Mouse (Mus musculus) heart, postnatal 10 days (tissue): ENCODE results near the gene Ppm1b. TPM values are rescaled to one million over a fixed set of nuclear protein-coding genes. Genes with fewer than 3 reads are reported as not detected.

Source experiments
- DNase-seq, 2 experiments: peaks; one replicate each; pipeline ENCODE4 v3.0.0; 2021
- intact Hi-C: fragments of 180-260 bp; cut with DNase I; formaldehyde crosslinking; loops from one replicate; pipeline ENCODE4 v1.15.1; 2025
- total RNA-seq, 2 experiments: library from RNA; stranded (reverse); gene quantifications; 2 replicates each; pipeline ENCODE4 v1.2.3; 2021

Gene Ppm1b
- total RNA-seq, 2 experiments from 2014 or later, result 88.4 to 88.8 TPM

DNA sequence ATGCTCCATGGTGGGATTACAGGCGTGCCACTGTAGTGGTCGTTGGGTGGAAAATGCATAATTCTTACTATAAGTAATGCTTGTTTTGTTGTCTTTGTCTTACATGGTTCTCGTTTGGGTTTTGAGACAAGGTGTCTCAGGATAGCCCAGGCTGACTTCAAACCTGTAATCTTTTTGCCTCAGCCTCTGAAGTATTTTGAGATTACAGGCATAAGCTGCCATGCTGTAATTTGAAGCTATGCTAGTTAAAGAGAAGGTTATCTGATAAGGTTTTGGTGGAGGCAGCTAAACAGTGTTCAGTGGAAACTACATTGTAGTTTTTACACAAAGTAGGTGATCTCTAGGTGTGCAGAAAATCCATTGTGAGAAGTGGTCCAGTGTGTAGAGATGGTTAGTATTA lies 61.8 kb downstream of the Ppm1b start:
- no peak for DNase-seq
- intact Hi-C loops, result no loop called here

DNA sequence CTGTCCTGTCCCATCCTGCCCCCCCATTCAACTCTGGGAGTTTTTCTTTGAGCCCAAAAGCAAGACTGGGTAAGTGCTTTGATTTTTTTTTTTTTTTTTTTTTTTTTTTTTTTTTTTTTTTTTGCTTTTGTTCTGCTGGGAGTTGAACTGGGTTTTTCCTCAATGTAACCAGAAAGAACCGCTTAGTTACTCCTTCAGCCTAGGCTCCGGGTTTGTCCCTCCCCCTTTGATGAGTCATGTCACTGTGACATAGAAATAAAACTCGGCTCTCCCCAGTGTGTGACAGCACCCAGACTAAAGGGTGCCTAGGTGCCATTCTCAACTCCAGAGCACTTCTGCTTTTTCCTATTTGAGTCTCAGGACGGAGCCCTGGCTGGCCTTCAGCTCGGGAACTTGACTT lies 62.3 kb downstream of the Ppm1b start:
- DNase-seq, result no peak

DNA sequence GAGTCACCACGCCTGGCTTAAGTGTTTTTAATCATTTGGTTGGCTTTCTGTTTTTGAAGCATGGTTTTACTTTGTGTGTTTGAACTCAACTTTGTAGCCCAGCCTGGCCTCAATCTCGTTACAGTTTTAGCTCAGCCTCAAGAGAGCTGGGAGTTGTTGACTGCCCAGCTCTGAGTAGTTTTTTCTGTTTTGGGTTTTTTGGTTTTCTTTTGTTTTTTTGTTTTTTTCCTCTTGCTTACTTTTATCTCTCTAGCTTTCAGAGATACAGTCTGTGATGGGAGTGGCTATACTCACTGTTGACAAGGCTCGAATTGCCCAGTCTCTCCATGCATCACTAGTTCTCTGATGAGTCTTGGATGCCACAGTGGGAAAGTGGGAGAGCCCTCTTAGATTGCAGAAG lies 63.8 kb downstream of the Ppm1b start:
- DNase-seq, result no peak
- intact Hi-C loops, result loop anchor here (5.0 kb wide), 3 partner anchors 67 to 612 kb away; no protein-coding TSS in a partner anchor

More for the DNA sequence above, 62.3 kb downstream of the Ppm1b start:
- intact Hi-C loops, result no loop called here

DNA sequence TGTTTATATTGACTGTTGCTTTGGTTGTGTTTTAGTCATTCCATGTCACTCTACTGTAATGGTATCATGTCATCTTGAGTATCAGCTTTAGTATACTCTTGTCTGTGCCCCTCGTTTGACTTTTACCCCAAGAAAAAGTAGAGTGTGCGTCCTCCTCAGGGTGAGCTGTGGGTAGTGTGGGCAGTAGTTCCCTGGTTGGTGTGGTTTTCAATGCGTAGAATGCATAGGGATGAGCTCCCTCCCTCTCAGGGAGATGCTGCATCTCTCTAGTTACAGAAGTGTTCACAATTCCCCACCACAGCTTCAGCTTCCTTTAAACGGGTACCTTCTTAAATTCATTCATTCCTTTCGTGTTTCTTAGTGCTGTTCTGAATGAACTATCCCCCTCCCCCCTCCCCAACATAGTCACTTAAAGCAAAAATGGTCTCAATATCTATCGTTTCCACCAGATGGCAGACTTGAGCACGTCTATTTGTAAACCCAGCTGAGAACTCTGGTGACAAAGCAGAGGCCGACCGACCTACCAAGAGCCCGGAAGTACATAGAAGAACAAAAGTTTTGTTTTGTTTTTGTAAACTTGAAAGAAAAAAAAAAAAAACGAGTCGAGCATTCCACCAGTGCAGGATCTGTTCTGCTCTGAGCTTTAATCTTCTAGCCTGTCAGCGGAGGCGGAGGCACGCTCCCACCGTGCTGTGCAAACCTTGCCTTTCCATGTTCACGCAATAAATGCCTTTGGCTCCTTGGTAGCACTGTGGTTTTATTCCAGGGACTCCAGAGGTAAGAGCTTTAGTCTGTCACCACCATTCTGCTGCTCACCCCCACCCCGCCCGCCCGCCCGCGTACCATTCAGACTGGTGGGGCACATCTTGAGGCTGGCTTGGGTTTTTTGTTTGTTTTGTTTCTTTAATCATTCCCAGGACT lies 67.0 kb downstream of the Ppm1b start:
- intact Hi-C loops, result loop anchor here (5.0 kb wide), 3 partner anchors 64 to 609 kb away; no protein-coding TSS in a partner anchor
- DNase-seq, result peak; percentile 69 to 81

DNA sequence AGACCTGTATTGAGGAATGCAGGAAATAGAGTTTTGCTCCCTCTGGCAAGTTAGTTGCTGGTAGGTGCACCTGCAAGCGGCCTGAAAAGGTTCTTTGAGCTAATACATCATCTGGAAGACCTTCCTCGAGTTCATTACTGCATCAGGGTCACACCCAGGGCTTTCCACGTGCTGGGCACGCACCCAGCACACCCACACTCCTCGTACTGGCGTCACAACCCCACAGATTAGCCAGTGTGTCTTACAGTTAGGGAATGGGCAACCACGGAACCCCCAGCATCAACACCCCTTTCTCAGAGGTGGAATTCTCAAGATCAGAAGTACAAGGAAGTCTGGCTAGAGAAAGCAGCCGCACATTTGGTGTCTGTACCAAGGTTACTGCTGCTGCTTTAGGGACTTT lies 67.7 kb downstream of the Ppm1b start:
- intact Hi-C loops, result loop anchor here (5.0 kb wide), 3 partner anchors 63 to 608 kb away; no protein-coding TSS in a partner anchor
- DNase-seq, result no peak

DNA sequence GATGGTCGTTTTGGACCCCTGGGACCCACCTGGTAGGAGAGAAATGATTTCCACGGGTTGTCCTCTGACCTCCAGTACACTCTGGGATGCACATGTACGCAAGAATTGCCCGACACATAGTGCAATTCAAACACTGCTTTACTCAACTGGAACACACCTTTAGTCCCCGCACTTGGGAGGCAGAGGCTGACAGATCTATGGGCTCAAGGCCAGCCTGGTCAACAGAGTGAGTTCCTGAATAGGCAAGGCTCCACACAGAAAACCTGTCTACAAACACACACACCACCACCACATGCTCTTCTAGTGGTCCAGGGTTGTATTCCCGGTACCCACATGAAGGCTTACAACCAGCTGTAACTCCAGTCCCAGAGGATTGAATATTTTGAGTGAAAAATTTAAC lies 68.6 kb downstream of the Ppm1b start:
- DNase-seq, result no peak
- intact Hi-C loops, result no loop called here

DNA sequence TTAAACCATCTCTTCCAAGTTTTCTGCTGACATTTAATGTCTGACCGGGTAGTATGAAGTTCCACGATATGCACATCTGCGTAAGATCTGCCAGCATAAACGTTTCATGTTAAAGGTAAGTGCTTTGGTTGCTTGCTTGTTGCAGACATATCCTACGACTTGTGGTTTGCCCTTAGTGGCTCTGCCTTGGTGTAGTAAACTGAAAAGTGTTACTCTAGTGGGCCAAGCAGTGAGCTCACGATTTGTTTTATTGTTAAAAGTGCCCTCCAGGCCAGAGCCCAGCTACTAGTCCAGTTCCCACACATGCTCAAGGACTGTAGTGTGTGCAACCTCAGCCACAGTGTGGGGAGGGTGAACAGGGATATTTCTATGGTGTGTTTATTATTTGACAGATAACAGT lies 69.9 kb downstream of the Ppm1b start:
- intact Hi-C loops, result no loop called here

DNA sequence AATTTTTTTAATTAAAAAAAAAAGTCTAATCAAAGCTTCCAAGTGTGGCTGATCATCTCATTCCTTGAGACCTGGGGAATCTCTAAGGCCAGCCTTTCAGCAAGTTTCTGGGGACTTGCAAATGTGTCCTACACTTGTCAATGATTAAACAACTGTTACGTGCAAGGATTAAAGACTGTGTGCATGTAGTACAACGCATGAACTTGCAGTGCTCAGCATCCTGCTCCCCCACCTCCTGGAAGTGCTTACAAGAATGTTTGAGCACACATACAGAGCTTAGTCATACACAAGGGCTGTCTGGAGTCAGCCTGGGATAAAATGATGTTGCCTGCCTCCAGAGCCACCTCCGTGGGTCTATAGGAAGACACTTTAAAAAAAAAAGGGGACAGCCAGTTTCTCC lies 70.7 kb downstream of the Ppm1b start:
- intact Hi-C loops, result no loop called here
- no peak for DNase-seq

More for the DNA sequence above, 69.9 kb downstream of the Ppm1b start:
- no peak for DNase-seq

DNA sequence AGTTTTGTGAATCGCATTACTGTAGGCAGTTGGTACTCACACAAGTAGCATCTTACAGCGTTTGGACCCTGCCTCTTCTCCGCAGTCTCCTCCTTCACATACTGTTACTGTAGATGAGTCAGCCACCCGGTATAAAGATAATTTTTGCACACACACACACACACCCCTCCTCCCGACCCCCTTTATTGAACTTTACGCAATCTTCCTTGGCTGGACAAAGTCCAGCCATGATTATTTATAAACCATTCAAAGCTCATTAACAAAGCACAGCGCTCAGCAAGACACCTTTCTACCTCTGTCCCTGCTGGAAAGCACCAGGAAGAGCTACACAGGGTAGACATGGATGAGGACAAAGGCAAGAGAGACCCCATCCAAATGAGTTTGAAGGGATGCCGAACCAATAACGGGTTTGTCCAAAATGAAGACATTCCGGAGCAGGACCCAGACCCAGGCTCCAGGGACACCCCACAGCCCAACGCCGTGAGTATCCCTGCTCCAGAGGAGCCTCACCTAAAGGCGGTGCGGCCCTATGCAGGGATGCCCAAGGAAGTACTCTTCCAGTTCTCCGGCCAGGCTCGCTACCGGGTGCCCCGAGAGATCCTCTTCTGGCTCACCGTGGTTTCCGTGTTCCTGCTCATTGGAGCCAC lies 71.7 kb downstream of the Ppm1b start, which contains the start of gene Slc3a1:
Gene Slc3a1 (plus strand): TSS at position 284 of the 647 bp plus-strand sequence.
- no peak for DNase-seq
- intact Hi-C loops, result no loop called here

DNA sequence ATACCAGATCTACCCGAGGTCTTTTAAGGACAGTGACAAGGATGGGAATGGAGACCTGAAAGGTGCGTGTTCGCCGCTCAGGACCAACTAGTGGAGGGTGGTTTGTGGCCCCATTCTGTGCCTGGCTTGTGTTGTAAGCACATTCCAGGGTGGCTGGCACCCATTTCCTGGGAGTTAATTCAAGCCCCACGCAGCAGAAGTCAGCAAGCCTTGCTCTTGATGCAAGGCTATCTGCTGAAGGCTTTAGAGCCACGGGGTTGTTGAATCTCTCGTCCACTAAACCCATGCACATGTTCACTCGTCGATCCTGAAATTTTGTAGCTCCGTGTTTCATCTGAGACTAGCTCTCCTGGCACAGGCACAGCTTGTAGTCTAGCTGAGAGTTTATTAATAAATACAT lies 72.3 kb downstream of the Ppm1b start:
- intact Hi-C loops, result no loop called here
- no peak for DNase-seq

DNA sequence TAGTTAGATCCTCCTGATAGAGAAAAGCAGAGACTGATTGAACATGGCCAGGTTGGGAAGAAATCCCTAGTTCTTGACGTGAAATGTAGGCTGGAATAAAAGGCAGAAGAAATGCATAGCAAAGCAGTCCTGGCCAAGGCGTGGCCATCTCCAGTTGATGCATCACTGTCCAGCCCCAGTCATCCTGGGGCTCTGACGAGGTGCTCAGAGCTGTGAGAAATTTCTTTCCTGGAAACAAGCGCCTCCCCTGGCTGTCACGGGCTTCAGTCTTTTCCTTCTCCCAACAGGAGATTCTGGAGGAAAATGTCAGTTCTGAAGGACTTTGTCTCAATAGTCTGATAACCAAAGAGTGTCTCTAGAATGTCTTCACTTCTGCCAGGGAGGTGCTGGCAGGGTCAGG lies 74.1 kb downstream of the Ppm1b start:
- DNase-seq, result no peak
- intact Hi-C loops, result no loop called here

DNA sequence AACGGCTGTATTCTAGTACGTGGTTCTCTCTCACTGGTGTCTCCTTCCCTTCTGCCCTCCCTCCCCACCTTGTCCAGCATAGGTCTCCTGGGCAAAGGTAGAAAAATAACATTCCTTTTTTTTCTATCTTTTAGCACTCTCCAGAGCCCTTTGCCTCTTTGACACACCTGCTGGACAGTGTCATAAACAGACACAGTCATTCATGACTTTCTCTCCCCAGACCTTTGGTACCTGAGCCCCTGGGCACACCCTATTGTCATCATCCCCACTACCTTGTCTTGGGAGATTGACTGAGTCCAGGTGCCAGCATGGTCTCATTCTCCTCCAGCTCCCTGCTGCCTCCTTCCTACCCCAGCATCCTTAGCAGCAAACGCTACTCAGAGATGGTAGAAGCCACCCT lies 76.5 kb downstream of the Ppm1b start:
- no peak for DNase-seq
- intact Hi-C loops, result no loop called here

DNA sequence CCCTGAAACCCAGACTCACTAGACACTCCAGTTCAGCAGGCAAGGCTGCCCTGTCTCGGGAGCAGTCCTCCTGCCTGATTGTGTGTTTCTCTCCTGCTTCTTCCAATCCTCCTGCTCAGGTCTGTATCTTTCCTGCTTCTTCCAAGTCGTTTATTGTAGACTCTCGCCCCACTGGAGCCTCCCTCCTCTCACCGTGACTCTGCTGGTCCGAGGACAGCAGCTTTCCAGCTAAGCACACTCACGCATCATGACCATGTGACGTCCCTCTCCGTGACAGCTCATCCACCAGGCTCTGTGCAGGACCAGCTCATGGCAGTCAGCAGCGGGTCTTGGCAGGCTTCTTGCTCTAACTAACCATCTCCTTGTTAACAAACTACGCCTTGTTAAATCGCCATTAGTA lies 77.5 kb downstream of the Ppm1b start:
- DNase-seq, result no peak
- intact Hi-C loops, result no loop called here

DNA sequence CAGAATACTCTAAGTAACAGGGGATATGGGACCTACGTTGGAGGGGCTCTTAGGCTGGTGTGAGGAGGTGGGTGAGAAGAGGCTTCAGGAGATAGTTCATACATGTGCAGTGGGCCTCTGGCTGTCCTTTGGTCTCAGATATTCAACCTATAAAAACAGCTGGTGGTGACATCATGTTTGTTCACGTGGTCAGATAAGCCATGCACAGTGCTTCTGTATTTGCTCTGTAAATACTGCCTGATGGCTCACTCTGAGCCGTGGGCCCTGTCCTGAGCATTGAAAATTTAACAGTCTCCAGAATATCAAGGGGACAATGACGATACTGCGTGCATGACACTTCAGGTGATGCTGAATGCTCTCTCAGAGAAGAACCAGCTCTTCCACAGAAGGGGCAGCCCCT lies 81.3 kb downstream of the Ppm1b start:
- DNase-seq, result no peak
- intact Hi-C loops, result no loop called here

DNA sequence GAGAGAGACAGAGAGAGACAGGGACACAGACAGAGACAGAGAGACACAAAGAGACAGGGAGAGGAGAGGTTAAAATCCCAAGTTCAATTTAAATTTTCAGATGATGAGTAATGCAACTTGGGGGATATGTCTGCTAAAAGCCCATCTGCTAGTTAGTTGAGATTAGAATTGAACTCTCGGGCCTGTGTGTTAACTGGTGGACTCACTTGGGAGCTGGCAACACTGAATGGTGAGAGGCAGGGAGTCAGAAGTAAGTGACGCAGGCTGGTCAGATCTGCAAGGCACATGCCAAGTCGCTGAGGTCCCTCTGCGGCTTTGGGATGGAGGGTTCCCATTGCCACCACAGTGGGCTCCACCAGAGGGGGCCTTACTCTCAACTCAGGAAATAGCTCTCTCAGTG lies 81.8 kb downstream of the Ppm1b start:
- DNase-seq, result no peak
- intact Hi-C loops, result no loop called here

DNA sequence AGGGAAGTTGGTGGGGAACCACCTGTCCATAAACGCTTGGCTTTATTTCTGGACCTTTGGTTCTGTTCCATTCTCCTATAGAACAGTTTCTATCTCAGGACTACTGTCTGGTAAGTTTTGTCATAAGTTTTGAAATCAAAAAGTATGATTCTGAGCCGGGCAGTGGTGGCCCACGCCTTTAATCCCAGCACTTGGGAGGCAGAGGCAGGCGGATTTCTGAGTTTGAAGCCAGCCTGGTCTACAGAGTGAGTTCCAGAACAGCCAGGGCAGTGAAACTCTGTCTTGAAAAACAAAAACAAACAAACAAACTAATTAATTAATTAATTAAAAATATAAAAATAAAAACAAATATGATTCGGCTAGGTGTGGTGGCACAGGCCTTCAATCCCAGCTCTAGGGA lies 82.2 kb downstream of the Ppm1b start:
- no peak for DNase-seq
- intact Hi-C loops, result no loop called here

DNA sequence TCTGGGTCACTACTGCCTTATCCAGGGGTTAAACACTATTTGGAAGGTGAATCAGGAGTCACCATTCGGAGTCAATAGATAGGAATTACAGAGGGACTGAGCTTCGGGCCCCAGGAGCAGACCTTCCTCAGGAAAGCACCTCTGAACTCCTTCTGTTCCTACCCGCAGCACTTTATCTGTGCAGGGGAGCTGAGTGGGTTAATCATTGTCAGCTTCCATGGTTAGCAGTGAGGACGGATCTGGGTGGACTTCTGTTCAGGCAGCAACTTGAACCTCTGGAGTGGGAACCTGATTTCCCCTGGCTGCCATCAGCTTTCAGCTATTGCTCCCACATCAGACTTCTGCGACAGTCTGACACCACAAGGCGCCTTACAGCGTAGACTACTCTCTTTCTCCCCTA lies 84.4 kb downstream of the Ppm1b start:
- no peak for DNase-seq
- intact Hi-C loops, result no loop called here

DNA sequence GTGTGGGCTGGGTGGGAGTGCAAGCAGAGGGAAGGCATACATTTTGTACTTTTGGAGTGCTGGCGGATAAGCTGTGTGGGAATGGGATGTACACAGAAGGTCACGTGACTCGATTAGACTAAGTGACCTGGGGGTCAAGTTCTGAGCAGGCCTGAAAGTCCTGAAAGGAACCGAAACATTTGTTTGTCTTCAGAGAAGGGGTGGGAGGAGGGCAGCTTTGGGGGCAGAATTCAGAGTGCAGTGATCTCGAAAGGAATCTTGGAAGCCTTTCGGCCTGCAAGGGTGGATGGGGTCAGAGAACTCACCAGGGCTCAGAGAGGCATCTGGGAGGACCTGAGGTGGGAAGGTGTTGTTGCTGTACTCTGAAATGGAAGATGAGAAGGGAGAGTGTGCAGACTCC lies 85.9 kb downstream of the Ppm1b start:
- intact Hi-C loops, result no loop called here
- no peak for DNase-seq

DNA sequence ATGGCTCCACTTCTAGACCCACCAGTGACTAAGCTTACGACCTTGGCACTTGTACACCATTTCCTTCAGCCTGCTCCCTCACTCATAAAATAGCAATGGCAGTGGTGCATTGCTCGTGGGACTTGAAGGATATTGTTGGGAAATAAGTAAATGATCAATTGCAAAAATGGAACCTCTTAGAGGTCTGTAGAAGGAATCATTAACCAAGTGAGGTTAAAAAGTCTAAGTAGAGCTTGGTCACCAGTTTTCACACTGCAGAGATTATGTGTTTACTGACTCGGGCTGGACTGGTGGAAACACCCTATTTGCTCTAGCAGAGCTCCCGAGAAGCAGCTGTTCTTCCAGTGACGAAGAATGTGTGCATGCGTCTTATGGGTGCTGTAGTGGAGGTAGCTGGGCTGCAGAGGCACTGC lies 86.9 kb downstream of the Ppm1b start:
- intact Hi-C loops, result no loop called here

DNA sequence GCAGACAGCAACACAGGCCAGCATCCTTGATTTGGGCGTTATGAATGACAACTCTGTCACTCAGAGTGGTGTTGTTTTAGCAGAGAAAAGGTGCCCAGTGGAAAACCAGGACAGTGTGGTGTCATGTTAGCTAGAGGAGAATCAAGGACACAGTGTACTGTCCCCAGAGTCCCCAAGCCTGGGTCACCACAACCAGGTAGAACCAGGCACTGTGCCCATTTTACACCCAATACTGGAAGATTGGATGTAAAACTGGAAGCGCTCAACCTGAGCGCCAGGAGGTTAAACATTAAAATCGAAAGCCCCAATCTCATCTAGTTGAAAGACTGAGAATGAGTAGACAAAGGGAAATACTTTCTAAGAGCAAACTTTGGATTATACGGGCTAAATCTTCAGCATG lies 87.9 kb downstream of the Ppm1b start:
- intact Hi-C loops, result no loop called here
- no peak for DNase-seq

More for the DNA sequence above, 86.9 kb downstream of the Ppm1b start:
- no peak for DNase-seq

DNA sequence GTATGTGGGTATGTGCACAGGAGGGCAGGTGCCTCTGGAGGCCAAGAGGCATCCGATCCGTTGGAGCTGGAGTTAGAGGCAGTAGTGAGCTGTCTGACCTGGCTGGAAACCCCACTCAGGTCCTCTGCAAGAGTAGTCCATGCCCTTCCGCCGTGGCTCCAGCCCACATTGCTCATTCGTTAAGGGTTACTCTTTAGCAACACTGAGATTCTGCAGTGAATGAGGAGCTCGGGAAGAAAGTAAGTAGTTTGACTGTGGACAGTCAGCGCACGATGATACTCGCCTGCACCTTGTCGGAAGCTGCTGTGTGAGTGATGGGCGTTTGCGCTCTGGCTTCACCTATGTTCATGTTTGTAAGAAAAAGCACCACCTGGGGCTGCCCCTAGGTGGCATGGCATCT lies 88.6 kb downstream of the Ppm1b start:
- DNase-seq, result no peak
- intact Hi-C loops, result no loop called here

DNA sequence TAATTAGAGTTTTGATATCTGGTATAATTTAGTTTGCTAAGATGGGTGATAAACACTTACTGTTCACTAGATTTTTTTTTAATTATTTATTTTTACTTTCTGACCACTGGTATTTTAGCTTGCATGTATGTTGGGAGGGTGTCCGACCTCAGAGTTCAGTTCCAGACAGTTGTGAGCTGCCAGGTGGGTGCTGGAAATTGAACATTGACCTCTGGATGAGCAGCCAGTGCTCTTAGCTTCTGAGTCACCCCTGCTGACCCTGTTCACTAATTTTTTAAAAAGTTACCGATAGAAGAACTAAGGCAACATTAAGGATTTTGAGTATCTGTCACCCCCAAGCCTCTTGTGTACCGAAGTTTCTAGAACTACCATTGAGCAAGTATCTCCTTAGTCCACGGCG lies 91.8 kb downstream of the Ppm1b start:
- intact Hi-C loops, result no loop called here
- DNase-seq, result no peak
